Mouse (Mus musculus) CH12.LX (cell line): ENCODE measurements at regions not wholly inside any gene's neighbourhood (a gene's known extent, or its start where the extent isn't known, plus 50 kb on each side); places are given as distances from the start of the nearest gene placed in this dataset.

ENCODE experiments used
- E2F4 ChIP-seq: IDR thresholded peaks from 2 replicates; pipeline ENCODE4 v1.6.1; 2011; ENCODE audit warnings: low read depth, low read length, improper control_type of control experiment; ENCODE audit not compliant: insufficient replicate concordance
- EP300 ChIP-seq: IDR thresholded peaks from 2 replicates; pipeline ENCODE4 v1.6.1; 2011; ENCODE audit warnings: low read length, improper control_type of control experiment
- HCFC1 ChIP-seq: IDR thresholded peaks from 2 replicates; pipeline ENCODE4 v1.6.1; 2012; ENCODE audit warnings: low read depth, mild to moderate bottlenecking, inconsistent platforms, low read length, improper control_type of control experiment
- MAX ChIP-seq: IDR thresholded peaks from 2 replicates; pipeline ENCODE4 v1.6.1; 2011; ENCODE audit warnings: low read length, improper control_type of control experiment
- NRF1 ChIP-seq: IDR thresholded peaks from 2 replicates; pipeline ENCODE4 v1.6.1; 2014; ENCODE audit warnings: low read depth, mild to moderate bottlenecking, inconsistent platforms, low read length, improper control_type of control experiment, moderate library complexity
- ZMIZ1 ChIP-seq: IDR thresholded peaks from 2 replicates; pipeline ENCODE4 v1.6.1; 2012; ENCODE audit warnings: low read depth, mild to moderate bottlenecking, inconsistent platforms, low read length, improper control_type of control experiment

- TF ChIP-seq E2F4: no peak
- TF ChIP-seq EP300: no peak
- TF ChIP-seq ZMIZ1: no peak
- TF ChIP-seq HCFC1: no peak
- TF ChIP-seq MAX: no peak
- TF ChIP-seq NRF1: no peak
Measured at GRCm38 (mm10) chrX:17714534-17714933, 142.4 kb upstream of the Fundc1 start.
